Mouse (Mus musculus): ENCODE results near the gene Gm42421. TPM values are rescaled to one million over a fixed set of nuclear protein-coding genes. Genes with fewer than 3 reads are reported as not detected.

The Gm42421 gene
- total RNA-seq, 2 experiments from 2014 or later: not detected

Other genes starting within 250 kb of the Gm42421 start
- 1 to 10 TPM; 6.8 to 6.9 TPM for gene Usp42, start 195.9 kb upstream of the Gm42421 start, total RNA-seq (2021)
- gene Eif2ak1, start 110.4 kb upstream of the Gm42421 start, total RNA-seq (2021): 10 to 100 TPM; 18.6 to 20.4 TPM
- not detected for gene Ankrd61, start 30.5 kb upstream of the Gm42421 start, total RNA-seq (2021)
- gene Aimp2, start 18.3 kb upstream of the Gm42421 start, total RNA-seq (2021): 10 to 100 TPM; 34.1 to 38.5 TPM
- 1 to 10 TPM; 3.6 to 4.1 TPM for gene Pms2, start 18.2 kb upstream of the Gm42421 start, total RNA-seq (2021)
- gene Rsph10b, start 4.9 kb downstream of the Gm42421 start, total RNA-seq (2021): under 1 TPM; 0.11 to 0.19 TPM
- 10 to 100 TPM; 30.4 to 30.5 TPM for gene Ccz1, start 86.7 kb downstream of the Gm42421 start, total RNA-seq (2021)
- not detected for gene Ocm, start 98.5 kb downstream of the Gm42421 start, total RNA-seq (2021)
- gene Lmtk2, start 172.3 kb downstream of the Gm42421 start, total RNA-seq (2021): 10 to 100 TPM; 26.0 to 27.2 TPM